Mouse (Mus musculus): ENCODE measurements around the gene Tiam1. TPM values are rescaled to one million over a fixed set of nuclear protein-coding genes. Genes with fewer than 3 reads are reported as not detected.

Tiam1 gene
- total RNA-seq, 2 experiments from 2014 or later: 68.6 to 76.1 TPM

DNA sequence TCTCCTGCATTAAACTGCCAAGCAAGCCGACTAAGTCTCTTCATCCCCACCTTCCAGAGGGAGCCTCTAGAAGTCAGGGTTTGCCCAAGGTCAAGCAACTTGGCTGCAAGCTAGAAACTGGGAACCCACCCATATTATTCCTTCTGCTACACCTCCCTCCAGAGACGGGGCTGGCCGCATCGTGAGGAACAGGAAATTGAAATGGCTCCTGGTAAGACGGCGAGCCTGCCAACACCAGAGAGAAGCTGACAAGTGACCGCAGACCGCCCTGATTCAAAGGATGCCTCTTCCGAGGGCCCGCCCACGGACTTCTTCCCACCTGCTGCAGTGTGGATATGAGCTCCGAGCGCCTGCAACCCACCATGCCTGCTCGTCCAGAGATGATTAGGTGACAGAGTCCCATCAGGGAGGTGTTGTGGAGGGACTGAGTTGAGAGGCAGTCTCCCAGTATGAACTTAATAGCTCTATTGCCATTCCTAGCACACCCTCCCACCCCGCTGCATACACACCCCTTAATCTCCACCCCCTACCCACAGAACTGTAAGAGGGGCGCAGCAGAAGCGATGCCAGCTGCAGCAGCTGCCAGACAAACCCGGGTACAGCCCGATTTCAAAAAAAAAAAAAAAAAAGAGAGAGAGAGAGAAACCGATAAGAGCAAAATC, 246.6 kb downstream of the Tiam1 start:
- peak; percentile 36 for ATAC-seq (replicated peaks; ENCODE audit: poor library complexity, severe bottlenecking)

- ATAC-seq (replicated peaks; ENCODE audit: poor library complexity, severe bottlenecking): no peak
These were observed 247.2 kb downstream of the Tiam1 start for GRCm38 (mm10) chr16:89896392-89896791.

- no peak for ATAC-seq (replicated peaks; ENCODE audit: poor library complexity, severe bottlenecking)
These were observed 248.3 kb downstream of the Tiam1 start for GRCm38 (mm10) chr16:89895283-89895682.

GRCm38 (mm10) chr16:89894816-89895215, 248.8 kb downstream of the Tiam1 start:
- ATAC-seq (replicated peaks; ENCODE audit: poor library complexity, severe bottlenecking): no peak

GRCm38 (mm10) chr16:89890515-89891189, 252.9 kb downstream of the Tiam1 start:
- 0 out of 2 replicates have a peak, but pooled peaks have one; percentile 10 for ATAC-seq (replicated peaks; ENCODE audit: poor library complexity, severe bottlenecking)

GRCm38 (mm10) chr16:89889890-89890462, 253.6 kb downstream of the Tiam1 start:
- ATAC-seq (replicated peaks; ENCODE audit: poor library complexity, severe bottlenecking): peak; percentile 33; the same call in 1 of the 2 replicates

DNA sequence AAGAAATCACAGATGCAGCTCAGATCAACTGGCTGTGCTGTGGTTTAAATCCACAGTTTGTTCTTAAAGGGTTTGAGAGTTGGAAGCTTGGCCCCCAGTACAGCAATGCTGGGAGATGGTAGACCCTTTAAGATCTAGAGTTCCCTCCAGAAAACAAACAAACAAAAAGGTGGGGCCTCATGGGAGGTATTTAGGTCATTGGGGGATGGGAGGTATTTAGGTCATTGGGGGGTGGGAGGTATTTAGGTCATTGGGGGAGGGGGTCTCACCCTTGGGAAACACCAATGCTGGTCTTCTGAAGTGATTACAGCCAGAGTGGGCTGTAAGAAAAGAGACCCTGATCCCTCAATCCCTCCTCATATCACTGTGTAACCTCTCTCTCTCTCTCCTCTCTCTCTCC, 257.0 kb downstream of the Tiam1 start:
- no peak for ATAC-seq (replicated peaks; ENCODE audit: poor library complexity, severe bottlenecking)

- ATAC-seq (replicated peaks; ENCODE audit: poor library complexity, severe bottlenecking): no peak
These were observed 257.9 kb downstream of the Tiam1 start for GRCm38 (mm10) chr16:89885661-89886060.

- no peak for ATAC-seq (replicated peaks; ENCODE audit: poor library complexity, severe bottlenecking)
These were observed 259.7 kb downstream of the Tiam1 start for GRCm38 (mm10) chr16:89883897-89884296.

DNA sequence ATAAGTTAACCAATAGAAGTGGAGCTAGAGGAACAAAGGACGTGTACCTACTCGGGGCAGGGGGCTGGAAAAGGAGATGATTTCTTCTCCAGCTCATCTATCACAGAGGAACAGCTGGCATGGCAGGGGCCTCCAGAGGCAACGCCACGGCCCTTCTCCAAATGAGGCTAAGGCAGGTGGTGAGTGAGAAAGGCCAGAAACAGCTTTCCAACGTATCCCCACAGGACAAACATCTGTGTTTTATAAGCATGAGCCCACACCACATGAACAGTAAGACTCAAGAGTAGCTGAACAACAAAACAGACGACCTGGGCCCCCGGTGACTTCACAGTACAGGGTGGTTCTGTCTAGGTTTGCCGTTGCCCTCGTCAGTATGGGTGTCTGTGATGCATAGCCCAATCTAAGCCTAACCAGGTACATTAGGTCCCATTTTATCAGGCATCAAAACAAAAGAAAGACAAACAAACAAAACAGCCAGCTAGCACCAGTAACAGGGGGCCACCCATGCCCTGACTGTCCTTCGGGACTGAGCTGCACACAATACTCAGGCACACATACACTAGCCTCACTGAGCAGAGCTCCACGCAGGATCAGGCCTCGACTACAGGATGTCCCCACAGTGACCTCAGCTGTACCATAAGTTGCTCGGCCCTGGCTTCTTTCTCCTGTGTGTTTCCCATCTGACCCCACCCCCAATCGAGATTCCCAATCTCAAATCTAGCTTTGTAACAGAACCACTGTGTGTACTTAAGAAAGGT, 260.9 kb downstream of the Tiam1 start:
- ATAC-seq (replicated peaks; ENCODE audit: poor library complexity, severe bottlenecking): no peak

DNA sequence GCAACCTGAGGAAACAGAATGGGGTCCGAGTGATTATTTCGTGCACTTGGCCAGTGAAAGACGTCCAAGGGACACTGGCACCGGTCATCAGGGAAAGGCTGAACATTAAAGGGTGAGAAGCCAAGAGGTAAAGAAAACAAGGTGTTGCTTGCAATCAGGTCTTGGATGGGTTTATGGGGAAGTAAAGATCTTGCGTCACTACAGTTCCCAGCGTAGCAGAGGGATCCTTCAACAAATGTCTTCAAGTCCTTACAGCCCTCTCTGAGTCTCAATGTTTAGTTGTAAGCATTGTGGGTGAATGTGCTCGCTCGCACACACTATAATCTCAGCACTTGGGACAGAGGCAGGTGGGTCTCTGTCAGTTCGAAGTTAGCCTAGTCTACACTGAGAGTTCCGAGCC, 266.4 kb downstream of the Tiam1 start:
- peak; percentile 55 for ATAC-seq (replicated peaks; ENCODE audit: poor library complexity, severe bottlenecking)

GRCm38 (mm10) chr16:89876079-89876478, 267.5 kb downstream of the Tiam1 start:
- ATAC-seq (replicated peaks; ENCODE audit: poor library complexity, severe bottlenecking): no peak

GRCm38 (mm10) chr16:89874012-89874704, 269.4 kb downstream of the Tiam1 start:
- ATAC-seq (replicated peaks; ENCODE audit: poor library complexity, severe bottlenecking): no peak

GRCm38 (mm10) chr16:89872011-89872942, 271.3 kb downstream of the Tiam1 start:
- peak; percentile 70 for ATAC-seq (replicated peaks; ENCODE audit: poor library complexity, severe bottlenecking)

GRCm38 (mm10) chr16:89871382-89871781, 272.2 kb downstream of the Tiam1 start:
- peak; percentile 61 for ATAC-seq (replicated peaks; ENCODE audit: poor library complexity, severe bottlenecking)

DNA sequence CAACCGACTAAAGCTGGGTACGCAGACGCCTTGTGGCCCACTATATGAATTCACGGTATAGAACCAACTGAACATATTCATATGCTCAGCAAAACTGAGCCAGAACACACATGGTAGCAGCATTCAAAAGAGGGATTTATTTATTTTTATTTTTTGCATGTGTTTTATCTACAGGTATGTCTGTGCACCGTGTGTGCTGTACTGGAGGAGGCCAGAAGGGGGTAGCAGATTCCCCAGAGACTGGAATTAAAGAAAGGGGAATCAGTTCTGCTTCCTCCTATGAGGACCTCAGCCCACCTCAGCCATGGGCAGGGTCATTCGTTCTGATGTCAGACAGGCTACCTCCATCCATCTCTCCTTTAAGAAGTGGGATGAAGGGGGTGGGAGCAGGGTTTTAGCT, 273.5 kb downstream of the Tiam1 start:
- ATAC-seq (replicated peaks; ENCODE audit: poor library complexity, severe bottlenecking): no peak

GRCm38 (mm10) chr16:89868502-89868901, 275.1 kb downstream of the Tiam1 start:
- no peak for ATAC-seq (replicated peaks; ENCODE audit: poor library complexity, severe bottlenecking)

GRCm38 (mm10) chr16:89867212-89867829, 276.2 kb downstream of the Tiam1 start:
- ATAC-seq (replicated peaks; ENCODE audit: poor library complexity, severe bottlenecking): no peak

DNA sequence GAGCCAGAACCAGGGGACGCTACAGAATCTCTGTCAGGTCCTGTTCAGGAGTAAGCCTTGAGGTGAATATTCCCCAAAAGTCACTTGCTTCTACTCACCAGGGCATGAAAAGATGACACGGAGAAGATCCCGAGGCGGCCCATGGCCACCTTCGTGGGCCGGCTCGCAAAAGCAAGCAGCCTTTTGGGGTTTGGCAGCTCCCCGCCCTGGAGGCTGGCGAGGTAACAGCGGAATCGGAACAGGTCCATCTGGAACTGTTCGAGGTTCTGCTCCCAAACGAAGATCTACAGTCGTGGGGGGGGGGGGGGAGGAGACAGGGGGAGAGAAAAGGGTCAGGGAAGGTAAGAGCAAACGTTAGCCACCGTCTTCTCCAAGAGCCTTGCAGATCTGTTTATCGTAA, 278.4 kb downstream of the Tiam1 start:
- ATAC-seq (replicated peaks; ENCODE audit: poor library complexity, severe bottlenecking): no peak

Measured in granulocyte monocyte progenitor cell, adult 5-6 weeks (primary cell).